Mouse (Mus musculus) CH12.LX (cell line): Measurements from ENCODE around the gene Unc93b1. TPM values are rescaled to one million over a fixed set of nuclear protein-coding genes. Genes with fewer than 3 reads are reported as not detected.

Experiments used
- DNase-seq: peaks from one replicate; pipeline ENCODE4 v3.0.0-alpha.2; 2013; ENCODE audit errors: extremely low read depth
- H3K27ac ChIP-seq: 2 replicates; pipeline ENCODE4 v1.5.1; 2012; ENCODE audit warnings: low read depth, mild to moderate bottlenecking, control low read depth, moderate library complexity; ENCODE audit not compliant: insufficient read depth
- H3K27me3 ChIP-seq: replicated peaks from 2 replicates; pipeline ENCODE3; 2012; ENCODE audit warnings: inconsistent platforms
- H3K36me3 ChIP-seq, 2 experiments: replicated peaks in 1 of 2; 2 replicates each; pipeline versions ENCODE3 to v1.6.1; 2012; ENCODE audit warnings: inconsistent platforms in 1 of 2, low read length in 1 of 2, mild to moderate bottlenecking in 1 of 2, mixed read lengths in 1 of 2, moderate library complexity in 1 of 2; ENCODE audit not compliant: control insufficient read depth in 1 of 2, insufficient read depth in 1 of 2
- H3K4me1 ChIP-seq, 2 experiments: 2 replicates each; pipeline ENCODE4 v1.6.1; 2012; ENCODE audit warnings: inconsistent platforms in 1 of 2, moderate library complexity in 1 of 2; ENCODE audit not compliant: insufficient read depth in 2 of 2, control insufficient read depth in 1 of 2
- H3K4me2 ChIP-seq: 2 replicates; pipeline ENCODE4 v1.6.1; 2012; ENCODE audit warnings: low read depth, mild to moderate bottlenecking, control low read depth; ENCODE audit not compliant: poor library complexity, insufficient read depth, severe bottlenecking
- H3K4me3 ChIP-seq, 3 experiments: fragments of 150-350 bp in 1 of 3; sonication (generic) in 1 of 3; replicated peaks in 1 of 3; 2 replicates each; pipeline versions ENCODE3 to v1.5.1; 2011 to 2012; ENCODE audit warnings: low read depth in 2 of 3, low read length in 2 of 3, mild to moderate bottlenecking in 2 of 3, moderate library complexity in 2 of 3, control low read depth in 1 of 3, improper control_type of control experiment in 1 of 3, inconsistent platforms in 1 of 3, mixed read lengths in 1 of 3; ENCODE audit not compliant: poor library complexity in 1 of 3
- H3K79me2 ChIP-seq: replicated peaks from 2 replicates; pipeline ENCODE4 v1.6.1; 2012; ENCODE audit warnings: mild to moderate bottlenecking, moderate library complexity; ENCODE audit not compliant: control insufficient read depth, poor library complexity, insufficient read depth, severe bottlenecking; ENCODE audit errors: extremely low read depth
- H3K9ac ChIP-seq: 2 replicates; pipeline ENCODE4 v1.6.1; 2012; ENCODE audit warnings: low read depth, mild to moderate bottlenecking, control low read depth, moderate library complexity; ENCODE audit not compliant: insufficient read depth
- H3K9me3 ChIP-seq: replicated peaks from 2 replicates; pipeline ENCODE3; 2012; ENCODE audit warnings: low read length, inconsistent platforms, mixed read lengths
- CHD1 ChIP-seq: IDR thresholded peaks from 2 replicates; pipeline ENCODE4 v1.6.1; 2012; ENCODE audit warnings: low read depth, low read length, improper control_type of control experiment, inconsistent platforms
- CTCF ChIP-seq, 2 experiments: IDR thresholded peaks in 1 of 2; conservative IDR thresholded peaks in 1 of 2; 2 replicates each; pipeline ENCODE4 v1.5.1; 2011 to 2012; ENCODE audit warnings: low read depth in 2 of 2, low read length in 2 of 2, improper control_type of control experiment in 1 of 2, inconsistent platforms in 1 of 2, mild to moderate bottlenecking in 1 of 2, moderate library complexity in 1 of 2
- E2F4 ChIP-seq: IDR thresholded peaks from 2 replicates; pipeline ENCODE4 v1.6.1; 2011; ENCODE audit warnings: low read depth, low read length, improper control_type of control experiment; ENCODE audit not compliant: insufficient replicate concordance
- ETS1 ChIP-seq: conservative IDR thresholded peaks from 2 replicates; pipeline ENCODE4 v1.6.1; 2012; ENCODE audit warnings: low read depth, mild to moderate bottlenecking, inconsistent platforms, low read length, improper control_type of control experiment, moderate library complexity
- GABPA ChIP-seq: IDR thresholded peaks from 2 replicates; pipeline ENCODE4 v1.6.1; 2012; ENCODE audit warnings: low read depth, low read length, improper control_type of control experiment, inconsistent platforms; ENCODE audit not compliant: insufficient replicate concordance
- IRF4 ChIP-seq: IDR thresholded peaks from 2 replicates; pipeline ENCODE4 v1.6.1; 2014; ENCODE audit warnings: low read depth, mild to moderate bottlenecking, inconsistent platforms, low read length, improper control_type of control experiment
- JUN ChIP-seq: IDR thresholded peaks from 2 replicates; pipeline ENCODE4 v1.6.1; 2011; ENCODE audit warnings: low read depth, mild to moderate bottlenecking, low read length, improper control_type of control experiment, moderate library complexity; ENCODE audit not compliant: insufficient read depth
- MAZ ChIP-seq: IDR thresholded peaks from 2 replicates; pipeline ENCODE4 v1.6.1; 2012; ENCODE audit warnings: low read depth, mild to moderate bottlenecking, inconsistent platforms, low read length, improper control_type of control experiment, moderate library complexity
- MEF2A ChIP-seq: IDR thresholded peaks from 2 replicates; pipeline ENCODE4 v1.6.1; 2014; ENCODE audit warnings: low read depth, mild to moderate bottlenecking, inconsistent platforms, low read length, improper control_type of control experiment, borderline replicate concordance
- MXI1 ChIP-seq: IDR thresholded peaks from 2 replicates; pipeline ENCODE4 v1.6.1; 2011; ENCODE audit warnings: mild to moderate bottlenecking, low read depth, low read length, improper control_type of control experiment
- RAD21 ChIP-seq: IDR thresholded peaks from 2 replicates; pipeline ENCODE4 v1.6.1; 2011; ENCODE audit warnings: low read depth, mild to moderate bottlenecking, low read length, improper control_type of control experiment, moderate library complexity
- SMC3 ChIP-seq: IDR thresholded peaks from 2 replicates; pipeline ENCODE4 v1.6.1; 2011; ENCODE audit warnings: low read depth, low read length, improper control_type of control experiment
- TCF12 ChIP-seq: IDR thresholded peaks from 2 replicates; pipeline ENCODE4 v1.6.1; 2014; ENCODE audit warnings: low read depth, mild to moderate bottlenecking, inconsistent platforms, low read length, improper control_type of control experiment
- USF1 ChIP-seq: IDR thresholded peaks from 2 replicates; pipeline ENCODE4 v1.6.1; 2014; ENCODE audit warnings: low read depth, mild to moderate bottlenecking, inconsistent platforms, low read length, improper control_type of control experiment
- USF2 ChIP-seq: conservative IDR thresholded peaks from 2 replicates; pipeline ENCODE4 v1.6.1; 2011; ENCODE audit warnings: low read depth, low read length, improper control_type of control experiment
- ZC3H11A ChIP-seq: IDR thresholded peaks from 2 replicates; pipeline ENCODE4 v1.6.1; 2012; ENCODE audit warnings: low read depth, mild to moderate bottlenecking, inconsistent platforms, low read length, improper control_type of control experiment
- dilution Hi-C: fragments of 300-500 bp; cut with MboI; formaldehyde crosslinking; loops from 2 replicates; pipeline ENCODE4 v1.14.3; 2020; ENCODE audit warnings: low sequenced_read_pairs; ENCODE audit not compliant: extremely low pct_unique_long_range_greater_than_20kb, extremely low pct_ligation_motif_present
- in situ Hi-C: fragments of 300-500 bp; cut with MboI; formaldehyde crosslinking; loops from 3 replicates; pipeline ENCODE4 v1.14.3; 2019; ENCODE audit warnings: low sequenced_read_pairs, low pct_ligation_motif_present, low pct_unique_long_range_greater_than_20kb, mixed read lengths
- polyA plus RNA-seq: library from polyadenylated mRNA; unstranded; fragments of >175 nt; gene quantifications from 2 replicates; pipeline ENCODE4 v1.2.1, GENCODE M21; 2012; ENCODE audit warnings: low read depth; ENCODE audit not compliant: insufficient read length
- total RNA-seq, 2 experiments: library from RNA; depleted of rRNA; stranded (reverse); fragments of 300-350 nt in 1 of 2; fragments of >200 nt in 1 of 2; gene quantifications; 2 replicates each; pipeline ENCODE4 v1.2.3; 2012 to 2014

The Unc93b1 gene
- total and polyA plus RNA-seq, 3 experiments: 82.3 to 117 (median 84.7) TPM

GRCm38 (mm10) chr19:3935032-3935895 is at the start of gene Unc93b1 (continued):
- TF ChIP-seq TCF12: peak; percentile 80

GRCm38 (mm10) chr19:3889096-3889495 is 45.9 kb upstream of the Unc93b1 start:
- H3K4me3 ChIP-seq: no peak overlapping the region
- no peaks in the 10 kb centered on the region for H3K4me1 ChIP-seq
- H3K9ac ChIP-seq: no peak overlapping the region
- H3K79me2 ChIP-seq: no peaks in the 10 kb centered on the region
- dilution Hi-C loops (no loop called here), in situ Hi-C loops (no loop called here)
- H3K4me2 ChIP-seq: no peak overlapping the region
- no peak for DNase-seq
- H3K36me3 ChIP-seq: peaks cover 45 to 84% of the 10 kb centered on the region in 2 experiments
- no peaks in the 10 kb centered on the region for H3K9me3 ChIP-seq
- no peaks in the 10 kb centered on the region for H3K27me3 ChIP-seq
- TF ChIP-seq ZC3H11A (no peak), JUN (no peak), ETS1 (no peak), MAZ (no peak), MEF2A (no peak), CHD1 (no peak)
- no peak overlapping the region for H3K27ac ChIP-seq

GRCm38 (mm10) chr19:3890181-3890580 is 44.8 kb upstream of the Unc93b1 start:
- no peak overlapping the region for H3K9ac ChIP-seq
- no peak for TF ChIP-seq IRF4
- no peak for TF ChIP-seq MXI1
- no peak for TF ChIP-seq GABPA
- TF ChIP-seq SMC3: peak; percentile 82
- TF ChIP-seq RAD21: peak; percentile 55
- TF ChIP-seq MAZ: no peak
- no peak for TF ChIP-seq E2F4
- no peak for TF ChIP-seq USF2
- no peak for TF ChIP-seq USF1
- peak; percentile 23 to 76; a peak in 3 of 4 replicates for TF ChIP-seq CTCF (conservative IDR thresholded peaks at IDR 0.05 in 1 of 2, IDR thresholded peaks at IDR 0.05 in 1 of 2; ENCODE audit: low read depth in 2 of 2, low read length in 2 of 2)
- DNase-seq: peak; percentile 53
- in situ Hi-C loops: no loop called here
- H3K36me3 ChIP-seq: peaks cover 52 to 85% of the 10 kb centered on the region in 2 experiments
- H3K27ac ChIP-seq: no peak overlapping the region
- no peak overlapping the region for H3K4me2 ChIP-seq
- H3K4me1 ChIP-seq: no peaks in the 10 kb centered on the region
- no peaks in the 10 kb centered on the region for H3K79me2 ChIP-seq
- no peaks in the 10 kb centered on the region for H3K9me3 ChIP-seq
- H3K4me3 ChIP-seq: no peak overlapping the region
- dilution Hi-C loops: no loop called here
- no peaks in the 10 kb centered on the region for H3K27me3 ChIP-seq
